Mouse (Mus musculus): ENCODE measurements around the gene Arf3. TPM values are rescaled to one million over a fixed set of nuclear protein-coding genes. Genes with fewer than 3 reads are reported as not detected.
"Not testable (repeated sequence)": the region's sequence is repeated elsewhere in the genome, so short reads cannot be mapped to it uniquely, and the experiment has no call there.

Gene Arf3
- total RNA-seq (2021): 10 to 100 TPM in 1 of 2 experiments, 1 to 10 TPM in 1; 8.3 to 10.4 TPM
- long read RNA-seq, experiment 1, partial matches to known transcripts: 0 of 1 reads
- long read RNA-seq, experiment 1, other reads (novel, unspliced or antisense): 1 of 1 reads
- long read RNA-seq, experiment 2, full-length matches to known transcripts: 4 of 8 reads
- long read RNA-seq, experiment 2, partial matches to known transcripts: 0 of 8 reads
- long read RNA-seq, experiment 2, other reads (novel, unspliced or antisense): 4 of 8 reads

DNA sequence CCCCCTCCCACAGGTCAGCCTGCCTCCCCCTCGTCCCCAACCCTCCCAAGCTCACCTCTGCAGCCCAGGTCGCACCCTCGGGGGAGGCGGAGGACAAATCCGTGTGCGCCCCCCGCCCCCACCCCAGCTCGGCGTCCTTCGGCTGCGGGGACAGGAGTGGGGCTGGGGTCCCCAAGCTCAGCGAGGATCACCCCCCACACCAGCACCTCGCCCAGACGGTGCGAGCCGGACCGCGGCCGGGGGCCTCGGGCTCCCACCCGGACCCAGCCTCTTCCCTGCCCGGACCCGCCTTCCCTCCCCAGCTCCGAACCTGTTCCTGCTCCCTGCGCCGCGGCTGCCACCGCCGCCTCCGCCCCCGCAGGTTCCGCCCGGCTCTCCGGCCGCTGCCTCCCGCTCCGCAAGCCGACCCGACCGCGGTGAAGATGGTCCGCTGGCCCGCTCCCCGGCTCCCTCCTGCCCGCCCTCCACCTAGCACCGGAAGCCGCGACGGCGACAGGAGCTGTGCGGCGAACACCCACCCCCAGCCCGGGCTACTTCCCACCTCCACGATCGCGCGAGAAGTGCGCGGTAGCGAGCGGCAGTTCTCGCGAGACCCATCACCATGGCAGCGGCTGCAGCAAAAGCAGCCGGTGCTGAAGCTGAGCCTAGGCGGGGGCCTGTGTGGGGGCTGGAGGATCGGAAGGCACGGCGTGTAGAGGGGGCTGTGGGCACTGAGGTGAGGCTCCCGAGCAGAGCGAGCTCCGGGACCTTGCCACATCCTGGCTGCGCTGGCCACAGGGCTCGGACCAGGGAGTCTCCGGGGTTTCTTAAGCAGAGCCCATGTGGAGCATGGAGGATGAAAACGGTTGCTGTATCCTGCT is at the start of gene Arf3:
Gene Arf3 (minus strand): TSS at position 545 of the 860 bp plus-strand sequence.
- DNase-seq: peak; percentile 94

GRCm38 (mm10) chr15:98810212-98810611 is 47.2 kb upstream of the Arf3 start:
- not testable (repeated sequence) for DNase-seq

- DNase-seq: no peak
These were observed 46.4 kb upstream of the Arf3 start, which contains the start of gene Ddn for GRCm38 (mm10) chr15:98809390-98809789. Gene Ddn, minus strand, starts transcription at chr15:98809490.

DNA sequence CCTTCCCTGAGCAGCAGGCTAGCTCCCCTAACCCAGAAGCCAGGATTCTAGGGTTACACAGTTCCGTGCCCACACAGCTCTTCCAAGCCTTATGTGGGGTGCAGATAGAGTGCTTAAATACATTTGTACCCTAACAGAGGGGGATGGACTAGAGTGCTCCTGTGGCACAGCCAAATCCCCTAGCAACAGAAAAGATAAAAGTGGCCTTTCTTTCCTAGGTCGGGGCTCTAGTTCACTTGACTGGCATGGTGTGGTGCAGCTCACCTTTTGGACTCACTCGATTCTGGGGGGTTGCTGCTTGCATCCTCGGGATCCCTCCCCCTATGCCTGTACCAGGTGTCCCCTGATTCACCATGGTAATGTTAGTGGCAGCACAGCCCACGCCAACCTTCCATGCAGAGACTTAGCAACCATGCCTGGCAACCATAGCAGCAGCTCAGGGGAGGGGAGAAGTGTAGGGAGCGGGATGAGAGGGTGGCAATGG is 45.7 kb upstream of the Arf3 start:
- no peak for DNase-seq

- no peak for DNase-seq
These were observed 45.1 kb upstream of the Arf3 start for GRCm38 (mm10) chr15:98807895-98808650.

GRCm38 (mm10) chr15:98806809-98807770 is 44.1 kb upstream of the Arf3 start:
- no peak for DNase-seq

- DNase-seq: no peak
These were observed 43.2 kb upstream of the Arf3 start for GRCm38 (mm10) chr15:98806071-98806808.

DNA sequence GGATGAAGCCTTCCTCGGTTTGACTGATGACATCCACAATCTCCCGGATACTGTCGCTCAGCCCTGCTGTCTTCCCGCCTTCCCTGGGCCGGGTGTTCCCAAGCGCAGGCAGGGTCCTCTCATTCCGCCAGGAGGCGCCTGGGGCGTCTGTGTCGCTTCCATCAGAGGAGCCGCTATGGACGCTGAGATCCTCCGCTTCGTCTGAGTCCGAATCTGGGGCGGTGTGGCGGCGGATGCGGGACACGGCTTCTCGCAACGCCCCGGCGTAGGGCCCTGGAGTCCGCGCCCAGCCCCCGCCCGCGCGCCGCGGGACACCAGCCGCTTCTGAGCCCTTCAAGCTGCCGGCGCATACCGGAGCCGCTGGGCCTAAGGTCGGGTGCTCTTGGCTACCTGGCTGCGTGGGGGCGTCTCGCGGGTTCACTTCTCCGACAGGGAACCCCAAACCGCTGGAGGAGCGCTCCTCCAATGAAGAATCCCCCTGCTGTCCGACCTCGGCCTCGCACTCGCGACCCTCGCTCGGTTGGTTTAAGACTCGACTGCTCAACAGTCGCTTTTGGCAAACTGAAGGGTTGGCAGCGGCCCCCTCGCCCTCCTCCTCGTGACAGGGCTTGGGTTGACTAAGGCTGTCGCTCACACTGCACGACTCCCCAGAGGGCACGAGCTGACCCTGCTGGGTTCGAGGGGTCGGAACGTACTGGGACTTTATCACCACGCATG is 42.5 kb upstream of the Arf3 start:
- peak; percentile 51 for DNase-seq

DNA sequence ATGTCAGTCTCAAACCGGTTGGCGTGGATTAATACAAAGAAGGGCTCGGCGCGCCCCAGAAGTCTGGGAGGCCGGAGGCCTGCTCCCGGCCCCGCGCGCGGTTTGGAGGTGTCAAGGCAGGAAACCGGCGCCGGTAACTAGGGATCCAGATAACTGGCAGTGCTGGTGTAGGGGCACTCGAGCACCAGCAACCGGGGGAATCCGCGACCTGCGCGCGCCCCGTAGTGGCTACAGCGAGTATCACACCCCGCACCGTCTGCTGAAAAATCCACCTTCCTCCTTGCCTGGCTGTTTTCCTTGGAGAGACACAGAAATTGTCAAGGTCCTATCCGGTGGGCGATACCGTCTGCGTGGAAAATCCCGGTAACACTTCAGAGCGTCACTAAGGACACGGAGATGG is 41.0 kb upstream of the Arf3 start:
- DNase-seq: peak; percentile 54

GRCm38 (mm10) chr15:98802926-98803325 is 39.9 kb upstream of the Arf3 start:
- no peak for DNase-seq

DNA sequence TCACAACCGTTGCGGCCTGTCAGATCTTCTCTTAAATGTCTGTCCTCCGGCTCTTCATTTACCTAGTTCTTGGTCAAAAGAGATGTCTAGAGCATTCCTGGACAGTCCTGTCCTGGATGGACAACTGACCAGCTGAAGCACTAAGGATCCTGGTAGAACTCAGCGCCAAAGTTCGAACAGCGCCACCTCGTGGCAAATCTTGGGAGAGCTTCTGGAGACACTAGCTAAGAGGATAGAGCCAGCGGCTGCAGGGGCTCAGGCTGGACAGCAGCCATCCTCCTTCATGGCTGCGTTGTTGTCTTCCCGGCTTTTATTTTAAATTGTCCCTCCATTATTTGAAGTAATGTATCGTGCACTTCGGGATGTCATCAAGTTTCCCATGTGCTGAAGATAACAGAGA is 36.4 kb upstream of the Arf3 start:
- peak; percentile 44 for DNase-seq

GRCm38 (mm10) chr15:98798903-98799302 is 35.9 kb upstream of the Arf3 start:
- no peak for DNase-seq

GRCm38 (mm10) chr15:98797835-98798492 is 35.0 kb upstream of the Arf3 start:
- no peak for DNase-seq

DNA sequence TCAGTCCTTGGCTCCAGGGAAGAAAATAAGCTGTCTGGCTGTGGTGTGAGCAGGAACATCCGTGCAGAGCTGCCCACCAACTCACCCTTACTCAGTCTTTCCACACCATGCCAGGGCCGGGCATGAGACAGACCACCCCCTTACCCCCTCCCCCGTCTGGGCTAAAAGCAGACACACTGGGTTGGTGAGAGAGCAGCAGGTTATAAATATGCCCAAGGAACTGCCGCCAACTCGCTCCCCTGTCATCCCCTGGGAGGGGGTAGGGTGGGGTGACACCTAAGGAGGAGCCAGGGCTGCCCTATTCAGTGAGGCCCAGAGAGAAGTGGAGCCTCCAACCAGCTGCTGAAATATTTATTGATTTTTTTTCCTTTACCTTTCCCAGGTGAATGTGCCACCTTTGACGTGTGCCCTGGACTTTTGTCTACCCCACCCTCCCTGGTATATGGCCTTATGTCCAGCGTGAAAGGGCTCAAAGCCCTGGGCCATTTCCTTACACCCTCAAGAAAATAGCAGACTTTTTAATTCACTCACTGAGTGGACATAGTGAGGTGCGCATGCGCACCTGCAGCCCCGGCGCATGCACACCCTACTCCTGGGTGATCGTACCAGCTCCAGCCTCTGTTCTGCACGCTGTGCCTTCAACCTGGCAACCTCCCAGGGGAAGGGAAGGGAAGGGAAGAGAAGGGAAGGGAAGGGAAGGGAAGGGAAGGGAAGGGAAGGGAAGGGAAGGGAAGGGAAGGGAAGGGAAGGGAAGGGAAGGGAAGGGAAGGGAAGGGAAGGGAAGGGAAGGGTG is 34.0 kb upstream of the Arf3 start:
- DNase-seq: no peak

DNA sequence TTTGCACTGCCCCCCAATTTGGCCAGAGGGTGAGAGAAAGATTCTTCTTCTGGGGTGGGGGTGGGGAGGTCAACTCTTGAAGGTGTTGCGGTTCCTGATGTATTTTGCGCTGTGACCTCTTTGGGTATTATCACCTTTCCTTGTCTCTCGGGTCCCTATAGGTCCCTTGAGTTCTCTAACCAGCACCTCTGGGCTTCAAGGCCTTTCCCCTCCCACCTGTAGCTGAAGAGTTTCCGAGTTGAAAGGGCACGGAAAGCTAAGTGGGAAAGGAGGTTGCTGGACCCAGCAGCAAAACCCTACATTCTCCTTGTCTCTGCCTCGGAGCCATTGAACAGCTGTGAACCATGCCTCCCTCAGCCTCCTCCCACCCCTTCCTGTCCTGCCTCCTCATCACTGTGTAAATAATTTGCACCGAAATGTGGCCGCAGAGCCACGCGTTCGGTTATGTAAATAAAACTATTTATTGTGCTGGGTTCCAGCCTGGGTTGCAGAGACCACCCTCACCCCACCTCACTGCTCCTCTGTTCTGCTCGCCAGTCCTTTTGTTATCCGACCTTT is 30.2 kb upstream of the Arf3 start:
- no peak for DNase-seq

GRCm38 (mm10) chr15:98792233-98793020 is 29.4 kb upstream of the Arf3 start:
- DNase-seq: no peak

DNA sequence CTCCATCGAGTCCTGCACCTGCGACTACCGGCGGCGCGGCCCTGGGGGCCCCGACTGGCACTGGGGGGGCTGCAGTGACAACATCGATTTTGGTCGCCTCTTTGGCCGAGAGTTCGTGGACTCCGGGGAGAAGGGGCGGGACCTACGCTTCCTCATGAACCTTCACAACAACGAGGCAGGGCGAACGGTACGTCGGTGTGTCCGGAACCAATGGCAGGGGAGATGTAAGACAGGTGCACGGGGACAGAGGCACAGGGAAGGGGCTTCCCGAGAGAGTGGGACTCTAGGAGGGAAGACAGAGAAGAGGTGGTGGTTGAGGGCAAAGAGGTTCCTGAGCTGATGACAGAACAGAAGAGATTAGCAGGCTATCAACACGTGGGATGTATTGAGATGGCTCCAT is 28.8 kb upstream of the Arf3 start:
- no peak for DNase-seq
